Mouse (Mus musculus) left cerebral cortex, postnatal 25 days (tissue): Measurements from ENCODE around the gene Cers6. TPM values are rescaled to one million over a fixed set of nuclear protein-coding genes. Genes with fewer than 3 reads are reported as not detected.

Experiments
- DNase-seq, 2 experiments: peaks; one replicate each; pipeline ENCODE4 v3.0.0; 2022; ENCODE audit warnings: low spot score in 2 of 2, mixed read lengths in 1 of 2
- intact Hi-C: fragments of 180-260 bp; cut with DNase I; formaldehyde crosslinking; loops from one replicate; pipeline ENCODE4 v1.15.1; 2025
- total RNA-seq, 2 experiments: library from RNA; stranded (reverse); gene quantifications; 2 replicates each; pipeline ENCODE4 v1.2.3; 2021

The Cers6 gene
- total RNA-seq, 2 experiments from 2014 or later: 72.1 to 76.6 TPM

- peak in 1 of 2 experiments; percentile 63 for DNase-seq
- intact Hi-C loops: no loop called here
These were observed 122.2 kb downstream of the Cers6 start for GRCm38 (mm10) chr2:68983431-68983830.

GRCm38 (mm10) chr2:68989117-68989516, 127.9 kb downstream of the Cers6 start:
- intact Hi-C loops: no loop called here
- DNase-seq: peak; percentile 52 to 91

- intact Hi-C loops: no loop called here
- no peak for DNase-seq
These were observed 131.4 kb downstream of the Cers6 start for GRCm38 (mm10) chr2:68992629-68993028.

GRCm38 (mm10) chr2:68994441-68994840, 133.2 kb downstream of the Cers6 start:
- no peak for DNase-seq
- intact Hi-C loops: no loop called here

- no peak for DNase-seq
- intact Hi-C loops: no loop called here
These were observed 134.5 kb downstream of the Cers6 start for GRCm38 (mm10) chr2:68995723-68996122.

GRCm38 (mm10) chr2:68996268-68996667, 135.0 kb downstream of the Cers6 start:
- no peak for DNase-seq
- intact Hi-C loops: no loop called here

- no peak for DNase-seq
- intact Hi-C loops: no loop called here
These were observed 142.8 kb downstream of the Cers6 start for GRCm38 (mm10) chr2:69004001-69004400.

- intact Hi-C loops: no loop called here
- DNase-seq: no peak
These were observed 150.2 kb downstream of the Cers6 start for GRCm38 (mm10) chr2:69011392-69011791.

- no peak for DNase-seq
- intact Hi-C loops: no loop called here
These were observed 150.6 kb downstream of the Cers6 start for GRCm38 (mm10) chr2:69011860-69012259.

- intact Hi-C loops: no loop called here
- DNase-seq: no peak
These were observed 153.0 kb downstream of the Cers6 start for GRCm38 (mm10) chr2:69014241-69014640.

GRCm38 (mm10) chr2:69015172-69015724, 154.0 kb downstream of the Cers6 start:
- DNase-seq: peak in 1 of 2 experiments; percentile 77
- intact Hi-C loops: no loop called here

GRCm38 (mm10) chr2:69015822-69016221, 154.6 kb downstream of the Cers6 start:
- peak in 1 of 2 experiments; percentile 50 for DNase-seq
- intact Hi-C loops: no loop called here

- intact Hi-C loops: no loop called here
- DNase-seq: no peak
These were observed 157.9 kb downstream of the Cers6 start for GRCm38 (mm10) chr2:69019026-69019565.

- intact Hi-C loops: no loop called here
- no peak for DNase-seq
These were observed 158.7 kb downstream of the Cers6 start for GRCm38 (mm10) chr2:69019821-69020489.

- intact Hi-C loops: no loop called here
- DNase-seq: no peak
These were observed 159.5 kb downstream of the Cers6 start for GRCm38 (mm10) chr2:69020636-69021310.

GRCm38 (mm10) chr2:69021516-69021915, 160.3 kb downstream of the Cers6 start:
- intact Hi-C loops: no loop called here
- no peak for DNase-seq

GRCm38 (mm10) chr2:69024856-69025255, 163.6 kb downstream of the Cers6 start:
- DNase-seq: peak in 1 of 2 experiments; percentile 71
- intact Hi-C loops: no loop called here

- intact Hi-C loops: no loop called here
These were observed 171.3 kb downstream of the Cers6 start for GRCm38 (mm10) chr2:69032562-69032961.

GRCm38 (mm10) chr2:69035457-69035856, 174.2 kb downstream of the Cers6 start:
- intact Hi-C loops: no loop called here
- DNase-seq: no peak

More at GRCm38 (mm10) chr2:69032562-69032961, 171.3 kb downstream of the Cers6 start:
- DNase-seq: no peak

- DNase-seq: peak in 1 of 2 experiments; percentile 67
- intact Hi-C loops: no loop called here
These were observed 176.1 kb downstream of the Cers6 start for GRCm38 (mm10) chr2:69037362-69037761.
